Mouse (Mus musculus) midbrain, embryonic 16.5 days (tissue): ENCODE data around the gene Gm10715. TPM values are rescaled to one million over a fixed set of nuclear protein-coding genes. Genes with fewer than 3 reads are reported as not detected.
A peak's percentile ranks its signal among the peaks of the same experiment; 100 is the strongest.
"Not testable (repeated sequence)": the region's sequence is repeated elsewhere in the genome, so short reads cannot be mapped to it uniquely, and the experiment has no call there.

Experiments
- ATAC-seq: fragments of 200-750 bp; cut with Nextera tagmentation; 2 replicates; pipeline ENCODE4 v1.8.0; 2017; ENCODE audit warnings: moderate TSS enrichment
- H3K27ac ChIP-seq: fragments of 300-500 bp; sonication (generic); 2 replicates; pipeline ENCODE4 v1.5.1; 2014; ENCODE audit warnings: mild to moderate bottlenecking, low read length, mixed read lengths
- H3K27me3 ChIP-seq: fragments of 300-500 bp; sonication (generic); 2 replicates; pipeline ENCODE4 v1.6.1; 2014; ENCODE audit warnings: low read depth, low read length, mixed read lengths; ENCODE audit not compliant: control insufficient read depth, insufficient read depth
- H3K36me3 ChIP-seq: fragments of 300-500 bp; sonication (generic); 2 replicates; pipeline ENCODE4 v1.6.1; 2014; ENCODE audit warnings: mild to moderate bottlenecking, low read length, moderate library complexity, mixed read lengths; ENCODE audit not compliant: control insufficient read depth, insufficient read depth
- H3K4me1 ChIP-seq: fragments of 300-500 bp; sonication (generic); 2 replicates; pipeline ENCODE4 v1.6.1; 2014; ENCODE audit warnings: mild to moderate bottlenecking, low read length, mixed read lengths; ENCODE audit not compliant: control insufficient read depth, insufficient read depth
- H3K4me2 ChIP-seq: fragments of 300-500 bp; sonication (generic); 2 replicates; pipeline ENCODE4 v1.6.1; 2014; ENCODE audit warnings: mild to moderate bottlenecking, low read length, mixed read lengths
- H3K4me3 ChIP-seq: fragments of 300-500 bp; sonication (generic); 2 replicates; pipeline ENCODE4 v1.5.1; 2014; ENCODE audit warnings: low read depth, mild to moderate bottlenecking, low read length, moderate library complexity, mixed read lengths
- H3K9ac ChIP-seq: fragments of 300-500 bp; sonication (generic); 2 replicates; pipeline ENCODE4 v1.6.1; 2014; ENCODE audit warnings: low read depth, low read length, mixed read lengths
- H3K9me3 ChIP-seq: fragments of 300-500 bp; sonication (generic); replicated peaks from 2 replicates; pipeline ENCODE4 v1.6.1; 2014; ENCODE audit warnings: mild to moderate bottlenecking, low read length, mixed read lengths; ENCODE audit not compliant: control insufficient read depth, poor library complexity, severe bottlenecking
- WGBS: fragments of 180-500 bp; shearing (Covaris S2); extraction: QIAGEN DNeasy Blood & Tissue Kit; methylation state at CpG from one replicate; pipeline ENCODE4 v1.1.7; 2014; 5-methylcytosine and 5-hydroxymethylcytosine counted together
- polyA plus RNA-seq: library from polyadenylated mRNA; unstranded; fragments of >200 nt; fragmentation: Nextera tagmentation; extraction: Ambion mirVana; gene quantifications from 2 replicates; pipeline ENCODE4 v1.2.1, GENCODE M21; 2015

Gene Gm10715
- polyA plus RNA-seq, 1 experiment from 2014 or later = not detected

- H3K4me3 ChIP-seq, H3K27ac ChIP-seq, H3K27me3 ChIP-seq, H3K36me3 ChIP-seq, H3K4me2 ChIP-seq, ATAC-seq, H3K9ac ChIP-seq, H3K4me1 ChIP-seq, H3K9me3 ChIP-seq: not testable (repeated sequence)
- 91% methylated on average over 2 of the region's 7 CpGs for WGBS
These were observed 24.5 kb upstream of the Gm10715 start for GRCm38 (mm10) chr9:3012054-3012621.

GRCm38 (mm10) chr9:3012733-3013279, 23.9 kb upstream of the Gm10715 start, which contains the start of gene Gm10721:
Gene Gm10721, plus strand, starts transcription at chr9:3013140.
- ATAC-seq = peak; percentile 72; the same call in 1 of the 2 replicates
- not testable (repeated sequence) for H3K4me3 ChIP-seq, H3K27me3 ChIP-seq, H3K9me3 ChIP-seq, H3K4me1 ChIP-seq, H3K27ac ChIP-seq, H3K36me3 ChIP-seq, H3K4me2 ChIP-seq, H3K9ac ChIP-seq
- no CpG with 5 or more reads among the region's 11 CpGs for WGBS

GRCm38 (mm10) chr9:3015354-3015753, 21.3 kb upstream of the Gm10715 start, which contains the start of gene Gm10720:
Gene Gm10720, plus strand, starts transcription at chr9:3015654.
- H3K27me3 ChIP-seq, H3K27ac ChIP-seq, H3K36me3 ChIP-seq, H3K9ac ChIP-seq, H3K9me3 ChIP-seq, H3K4me1 ChIP-seq, H3K4me2 ChIP-seq, ATAC-seq, H3K4me3 ChIP-seq: not testable (repeated sequence)
- WGBS = 74% methylated on average over 4 of the region's 9 CpGs

GRCm38 (mm10) chr9:3015896-3016295, 20.8 kb upstream of the Gm10715 start:
- H3K27ac ChIP-seq, H3K4me1 ChIP-seq, H3K4me3 ChIP-seq, H3K9me3 ChIP-seq, H3K27me3 ChIP-seq, H3K9ac ChIP-seq, H3K4me2 ChIP-seq, ATAC-seq, H3K36me3 ChIP-seq: not testable (repeated sequence)
- WGBS = 73% methylated on average over 4 of the region's 6 CpGs

- not testable (repeated sequence) for H3K36me3 ChIP-seq, H3K9ac ChIP-seq, H3K4me1 ChIP-seq, H3K4me2 ChIP-seq, ATAC-seq, H3K9me3 ChIP-seq, H3K27me3 ChIP-seq, H3K4me3 ChIP-seq, H3K27ac ChIP-seq
- no CpG with 5 or more reads among the region's 9 CpGs for WGBS
These were observed 19.6 kb upstream of the Gm10715 start, which contains the start of gene Gm10719 for GRCm38 (mm10) chr9:3017108-3017507. Gene Gm10719, plus strand, starts transcription at chr9:3017408.

GRCm38 (mm10) chr9:3018944-3019343, 17.7 kb upstream of the Gm10715 start:
- not testable (repeated sequence) for H3K9me3 ChIP-seq, H3K4me1 ChIP-seq, H3K4me3 ChIP-seq, ATAC-seq, H3K9ac ChIP-seq, H3K27me3 ChIP-seq, H3K4me2 ChIP-seq, H3K27ac ChIP-seq, H3K36me3 ChIP-seq
- WGBS = 73% methylated on average over 9 of the region's 9 CpGs

GRCm38 (mm10) chr9:3019835-3020727, 16.6 kb upstream of the Gm10715 start:
- not testable (repeated sequence) for H3K9me3 ChIP-seq, H3K27ac ChIP-seq, H3K4me3 ChIP-seq, H3K4me1 ChIP-seq, H3K27me3 ChIP-seq, ATAC-seq, H3K36me3 ChIP-seq, H3K9ac ChIP-seq, H3K4me2 ChIP-seq
- 80% methylated on average over 11 of the region's 19 CpGs for WGBS

GRCm38 (mm10) chr9:3022316-3023008, 14.2 kb upstream of the Gm10715 start:
- H3K27me3 ChIP-seq, H3K4me1 ChIP-seq, H3K36me3 ChIP-seq, H3K9me3 ChIP-seq, H3K27ac ChIP-seq, H3K9ac ChIP-seq, ATAC-seq, H3K4me3 ChIP-seq, H3K4me2 ChIP-seq: not testable (repeated sequence)
- 75% methylated on average over 9 of the region's 13 CpGs for WGBS
